Mouse (Mus musculus) brain, adult 2 months (tissue): Measurements from ENCODE around the gene Tnfsf13.
"Not testable (repeated sequence)": the region's sequence is repeated elsewhere in the genome, so short reads cannot be mapped to it uniquely, and the experiment has no call there.

ENCODE experiments used
- DNase-seq: peaks from one replicate; pipeline ENCODE4 v3.0.0; 2011; ENCODE audit warnings: low read depth, low spot score

The Tnfsf13 gene

GRCm38 (mm10) chr11:69703814-69704612 is 18.4 kb upstream of the Tnfsf13 start:
- DNase-seq: no peak

- DNase-seq: not testable (repeated sequence)
Measured at GRCm38 (mm10) chr11:69703381-69703780, 17.8 kb upstream of the Tnfsf13 start.

DNA sequence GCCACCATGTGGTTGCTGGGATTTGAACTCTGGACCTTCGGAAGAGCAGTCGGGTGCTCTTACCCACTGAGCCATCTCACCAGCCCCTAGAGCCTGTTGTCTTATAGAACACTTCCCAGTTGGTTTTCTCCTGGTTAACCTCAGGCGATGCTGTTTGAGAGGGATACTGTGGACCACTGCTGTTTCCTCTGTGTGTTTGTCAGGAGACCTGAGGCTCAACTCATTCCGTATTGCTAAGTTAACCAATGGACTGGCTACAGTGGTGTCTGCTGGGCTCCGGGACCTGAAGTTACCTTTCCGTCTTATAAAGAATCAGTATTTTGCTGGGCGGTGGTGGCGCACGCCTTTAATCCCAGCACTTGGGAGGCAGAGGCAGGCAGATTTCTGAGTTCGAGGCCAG is 17.3 kb upstream of the Tnfsf13 start:
- not testable (repeated sequence) for DNase-seq

GRCm38 (mm10) chr11:69699595-69699994 is 14.0 kb upstream of the Tnfsf13 start:
- DNase-seq: no peak

GRCm38 (mm10) chr11:69698574-69698973 is 13.0 kb upstream of the Tnfsf13 start:
- DNase-seq: no peak

- DNase-seq: no peak
Measured at GRCm38 (mm10) chr11:69697396-69697795, 11.8 kb upstream of the Tnfsf13 start.

GRCm38 (mm10) chr11:69695361-69696181 is 10.0 kb upstream of the Tnfsf13 start, which contains the start of the genes Tnfsf12 and Tnfsfm13:
Gene Tnfsf12 (minus strand): TSS chr11:69695849.
Gene Tnfsfm13 (minus strand): TSS chr11:69696098.
- peak; percentile 50 for DNase-seq

DNA sequence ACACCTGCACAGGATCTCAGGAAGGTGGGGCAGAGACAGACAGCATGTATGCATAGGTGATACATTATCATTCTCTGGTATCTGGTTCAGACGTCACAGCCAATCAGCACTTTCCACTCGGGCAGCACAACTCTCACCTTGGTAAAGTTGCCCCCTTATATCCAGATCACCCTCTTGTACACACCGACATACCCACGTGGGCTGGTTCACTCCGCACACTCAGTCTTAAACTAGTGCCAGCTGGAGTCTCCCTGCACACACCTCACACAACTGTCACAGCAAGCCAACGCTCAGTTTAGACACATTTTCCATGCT is 9.4 kb upstream of the Tnfsf13 start:
- peak; percentile 78 for DNase-seq

- DNase-seq: no peak
Measured at GRCm38 (mm10) chr11:69693421-69693965, 7.9 kb upstream of the Tnfsf13 start.

GRCm38 (mm10) chr11:69692863-69693262 is 7.3 kb upstream of the Tnfsf13 start:
- no peak for DNase-seq

DNA sequence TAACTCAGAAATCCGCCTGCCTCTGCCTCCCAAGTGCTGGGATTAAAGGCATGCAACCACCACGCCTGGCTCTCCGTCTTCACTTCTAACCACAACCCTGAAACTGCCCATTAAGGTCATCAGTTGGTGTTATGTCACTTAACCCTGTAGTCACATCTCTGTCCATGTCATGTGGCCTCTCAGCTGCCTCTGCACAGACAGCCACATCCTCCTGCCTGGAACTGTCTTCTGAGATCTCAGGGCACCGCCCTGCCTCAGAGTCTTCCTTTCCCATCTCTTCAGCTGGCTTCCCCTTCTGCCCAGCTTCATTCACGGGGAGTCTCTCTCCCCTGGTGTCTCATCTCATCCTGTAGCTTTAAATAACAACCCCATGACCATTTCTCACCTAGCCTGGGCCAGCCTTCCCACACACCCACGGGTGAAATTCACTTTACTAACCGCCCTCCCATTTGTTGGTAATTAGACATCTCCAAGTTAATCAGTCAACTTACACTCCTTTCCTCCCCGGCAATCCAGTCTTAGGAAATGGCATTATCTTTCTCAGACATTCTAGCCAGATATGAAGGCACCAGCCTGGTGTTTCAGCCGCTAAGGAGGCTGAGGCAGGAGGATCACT is 6.7 kb upstream of the Tnfsf13 start:
- peak; percentile 20 for DNase-seq

- DNase-seq: no peak
Measured at GRCm38 (mm10) chr11:69689891-69690290, 4.3 kb upstream of the Tnfsf13 start.

- DNase-seq: no peak
Measured at GRCm38 (mm10) chr11:69687061-69687460, 1.5 kb upstream of the Tnfsf13 start.

GRCm38 (mm10) chr11:69686377-69686776 is 793 bp upstream of the Tnfsf13 start:
- peak; percentile 67 for DNase-seq

DNA sequence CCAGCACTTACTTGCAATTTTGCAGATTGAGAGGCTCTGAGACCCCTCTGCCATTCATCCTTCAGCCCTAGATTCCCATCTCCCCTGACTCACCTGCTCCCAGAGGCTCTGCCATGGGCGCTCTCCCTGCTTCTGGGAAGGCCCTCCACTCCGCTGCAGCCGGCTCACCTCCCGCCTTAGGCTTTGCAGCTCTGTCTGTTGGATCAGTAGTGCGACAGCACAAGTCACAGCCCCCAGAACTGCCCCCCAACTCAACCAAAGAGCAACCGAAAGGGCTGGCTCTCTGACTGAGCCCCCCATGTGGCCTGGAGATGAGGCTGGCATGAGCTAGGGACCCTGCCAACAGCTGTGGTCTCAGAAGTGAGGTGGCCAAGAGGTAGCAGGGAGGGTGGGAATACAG is 648 bp downstream of the Tnfsf13 start:
- DNase-seq: no peak

DNA sequence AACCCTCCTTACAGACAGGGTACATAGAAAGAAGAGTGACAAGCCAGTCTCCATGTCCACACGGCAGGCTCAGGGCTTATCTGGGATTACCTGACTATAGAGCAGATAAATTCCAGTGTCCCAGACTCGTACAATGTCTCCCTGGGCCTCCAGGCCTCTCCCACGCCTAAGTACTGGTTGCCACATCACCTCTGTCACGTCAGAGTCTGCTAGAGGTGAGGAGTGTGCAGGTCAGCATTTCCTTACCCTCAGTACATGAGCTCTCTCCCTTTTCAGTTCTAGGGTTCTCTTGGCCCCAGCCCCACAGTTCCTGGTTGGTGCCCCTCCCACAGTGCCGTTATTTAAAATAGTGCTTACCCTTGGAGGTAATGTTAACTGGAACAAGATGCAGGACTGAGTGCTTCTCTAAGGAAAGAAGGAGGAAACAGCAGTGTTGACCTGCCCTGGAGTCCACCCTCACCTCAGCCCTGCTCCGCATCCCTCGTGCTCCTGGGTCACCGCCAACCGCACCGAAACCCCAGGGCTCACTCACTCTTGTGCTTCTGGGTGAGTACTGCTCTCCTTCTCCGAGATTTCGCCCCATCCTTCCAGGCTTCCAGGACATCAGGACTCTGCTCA is 1.3 kb downstream of the Tnfsf13 start:
- DNase-seq: no peak

GRCm38 (mm10) chr11:69683576-69683975 is 2.0 kb downstream of the Tnfsf13 start:
- no peak for DNase-seq

DNA sequence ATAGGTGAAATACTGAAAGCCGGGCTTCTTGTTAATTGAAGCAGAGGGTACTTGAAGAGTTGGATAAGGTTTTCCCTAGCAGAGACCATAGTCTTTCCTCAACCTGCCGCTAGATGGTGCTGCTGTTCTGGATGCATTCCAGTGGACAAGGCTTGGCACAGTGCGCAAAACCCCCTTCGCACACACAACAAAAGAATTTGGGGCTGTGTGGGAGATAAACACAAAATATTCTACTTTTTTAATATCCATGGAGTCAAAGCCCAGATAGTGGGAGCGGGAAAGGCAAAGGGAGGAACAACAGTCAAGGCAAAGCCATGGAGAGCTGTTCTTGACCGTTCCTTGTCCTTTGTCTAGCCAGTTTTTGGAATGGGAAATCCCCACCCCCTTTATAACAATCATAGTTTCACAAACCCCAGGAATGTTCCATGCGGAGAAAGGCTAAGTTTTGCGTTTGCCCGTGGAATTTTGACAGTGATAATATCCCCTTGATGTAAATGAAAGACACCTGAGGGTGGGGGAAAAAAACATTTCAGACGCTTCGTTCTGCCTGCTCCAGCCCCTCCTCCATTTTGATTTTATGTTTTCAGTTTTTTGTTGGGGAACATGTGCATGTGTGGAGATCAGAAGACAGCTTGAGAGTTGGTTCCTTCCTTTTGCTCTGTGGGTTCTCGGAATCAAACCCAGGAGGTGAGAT is 2.6 kb downstream of the Tnfsf13 start:
- DNase-seq: peak; percentile 95

GRCm38 (mm10) chr11:69682209-69682839 is 3.3 kb downstream of the Tnfsf13 start:
- DNase-seq: no peak
